Mouse (Mus musculus) liver, postnatal 0 days (tissue): ENCODE measurements at regions not wholly inside any gene's neighbourhood (a gene's known extent, or its start where the extent isn't known, plus 50 kb on each side); places are given as distances from the start of the nearest gene placed in this dataset.

Experiments used
- CTCF ChIP-seq: sonication (generic); IDR thresholded peaks from 2 replicates; pipeline ENCODE4 v1.5.1; 2016; ENCODE audit warnings: antibody characterized with exemption, low read depth
- EP300 ChIP-seq: IDR thresholded peaks from 2 replicates; pipeline ENCODE4 v1.6.1; 2016; ENCODE audit warnings: antibody characterized with exemption, low read depth, mild to moderate bottlenecking

GRCm38 (mm10) chr1:193647371-193648270, 277.5 kb upstream of the Camk1g start:
- TF ChIP-seq EP300 (no peak), CTCF (no peak)
